Mouse (Mus musculus) heart, embryonic 12.5 days (tissue): ENCODE data around the gene Det1. TPM values are rescaled to one million over a fixed set of nuclear protein-coding genes. Genes with fewer than 3 reads are reported as not detected.
A peak's percentile ranks its signal among the peaks of the same experiment; 100 is the strongest.

ENCODE experiments used
- ATAC-seq: fragments of 200-750 bp; cut with Nextera tagmentation; 2 replicates; pipeline ENCODE4 v1.8.0; 2017; ENCODE audit warnings: moderate TSS enrichment, moderate library complexity; ENCODE audit not compliant: insufficient number of reproducible peaks, low FRiP score
- H3K27ac ChIP-seq: fragments of 300-500 bp; sonication (generic); 2 replicates; pipeline ENCODE4 v1.5.1; 2016; ENCODE audit warnings: mild to moderate bottlenecking, moderate library complexity; ENCODE audit not compliant: poor library complexity, severe bottlenecking
- H3K27me3 ChIP-seq: fragments of 300-500 bp; sonication (generic); replicated peaks from 2 replicates; pipeline ENCODE4 v1.6.1; 2016; ENCODE audit warnings: mild to moderate bottlenecking, moderate library complexity
- H3K36me3 ChIP-seq: fragments of 300-500 bp; sonication (generic); 2 replicates; pipeline ENCODE4 v1.6.1; 2016; ENCODE audit warnings: mild to moderate bottlenecking, moderate library complexity
- H3K4me1 ChIP-seq: fragments of 300-500 bp; sonication (generic); replicated peaks from 2 replicates; pipeline ENCODE4 v1.6.1; 2016; ENCODE audit warnings: mild to moderate bottlenecking
- H3K4me2 ChIP-seq: fragments of 300-500 bp; sonication (generic); 2 replicates; pipeline ENCODE4 v1.6.1; 2016; ENCODE audit warnings: mild to moderate bottlenecking, moderate library complexity
- H3K4me3 ChIP-seq: fragments of 300-500 bp; sonication (generic); 2 replicates; pipeline ENCODE4 v1.5.1; 2016; ENCODE audit warnings: mild to moderate bottlenecking
- H3K9ac ChIP-seq: fragments of 300-500 bp; sonication (generic); 2 replicates; pipeline ENCODE4 v1.6.1; 2016; ENCODE audit warnings: mild to moderate bottlenecking, moderate library complexity
- H3K9me3 ChIP-seq: fragments of 300-500 bp; sonication (generic); replicated peaks from 2 replicates; pipeline ENCODE4 v1.6.1; 2016; ENCODE audit warnings: mild to moderate bottlenecking, moderate library complexity
- WGBS: fragments of 180-500 bp; shearing (Covaris S2); methylation state at CpG from one replicate; pipeline ENCODE4 v1.1.7; 2016; 5-methylcytosine and 5-hydroxymethylcytosine counted together
- polyA plus RNA-seq: library from polyadenylated mRNA; unstranded; fragments of >200 nt; fragmentation: Nextera tagmentation; extraction: Ambion mirVana; gene quantifications from 2 replicates; pipeline ENCODE4 v1.2.1, GENCODE M21; 2016

The Det1 gene
- polyA plus RNA-seq, 1 experiment from 2014 or later: 11.6 TPM

- 68% methylated on average over 3 of the region's 3 CpGs for WGBS
- Histone ChIP-seq H3K27me3 (peaks cover 16% of the 10 kb centered on the region; the same call in 1 of the 2 replicates), H3K4me1 (0 out of 2 replicates have a peak, but pooled peaks cover 4% of the 10 kb centered on the region), H3K4me2 (no peak overlapping the region), H3K27ac (no peak overlapping the region), H3K36me3 (no peaks in the 10 kb centered on the region), H3K9ac (no peak overlapping the region), H3K4me3 (no peak overlapping the region), H3K9me3 (no peaks in the 10 kb centered on the region)
- no peak for ATAC-seq
These were observed 43.2 kb downstream of the Det1 start for GRCm38 (mm10) chr7:78803841-78804240.

DNA sequence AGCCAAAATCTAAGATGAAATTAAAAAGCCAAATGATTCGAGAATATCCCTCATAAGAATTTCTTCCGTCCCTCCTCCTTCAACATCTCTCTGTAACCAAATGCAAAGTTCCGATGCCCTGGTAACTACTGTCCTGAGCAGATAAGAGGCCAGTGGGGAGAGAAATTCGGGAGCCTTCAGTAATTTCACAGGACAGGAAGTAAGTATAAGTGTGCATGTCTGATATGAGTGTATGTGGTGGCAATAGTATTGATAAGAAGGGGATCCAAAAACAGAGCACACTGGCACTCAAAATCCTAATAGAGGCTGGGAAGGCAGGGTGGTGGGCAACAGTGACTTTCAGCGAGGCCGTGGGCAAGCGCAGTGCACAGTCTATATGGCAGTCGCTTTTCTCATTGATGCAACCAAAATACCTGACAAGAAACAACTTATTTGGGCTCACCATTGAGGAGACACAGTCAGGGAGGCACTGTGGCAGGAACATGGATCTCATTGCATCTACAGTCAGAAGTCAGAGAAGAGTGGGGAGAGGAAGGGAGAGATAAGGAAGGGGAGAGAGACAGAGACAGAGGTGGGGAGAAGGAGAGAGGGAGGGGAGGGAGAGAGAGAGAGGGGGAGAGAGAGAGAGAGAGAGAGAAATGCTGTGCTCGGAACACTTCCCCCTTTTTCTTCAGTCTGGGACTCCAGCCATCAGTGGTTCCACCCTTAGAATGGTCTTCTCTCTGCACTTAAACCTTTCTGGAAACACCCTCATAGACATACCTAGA is 47.1 kb downstream of the Det1 start:
- WGBS: 61% methylated on average over 9 of the region's 9 CpGs
- Histone ChIP-seq H3K36me3 (no peaks in the 10 kb centered on the region), H3K9ac (no peak overlapping the region), H3K27me3 (peaks cover 28% of the 10 kb centered on the region), H3K4me2 (no peak overlapping the region), H3K27ac (no peak overlapping the region), H3K4me1 (peaks cover 12% of the 10 kb centered on the region), H3K4me3 (no peak overlapping the region), H3K9me3 (no peaks in the 10 kb centered on the region)
- ATAC-seq: no peak

DNA sequence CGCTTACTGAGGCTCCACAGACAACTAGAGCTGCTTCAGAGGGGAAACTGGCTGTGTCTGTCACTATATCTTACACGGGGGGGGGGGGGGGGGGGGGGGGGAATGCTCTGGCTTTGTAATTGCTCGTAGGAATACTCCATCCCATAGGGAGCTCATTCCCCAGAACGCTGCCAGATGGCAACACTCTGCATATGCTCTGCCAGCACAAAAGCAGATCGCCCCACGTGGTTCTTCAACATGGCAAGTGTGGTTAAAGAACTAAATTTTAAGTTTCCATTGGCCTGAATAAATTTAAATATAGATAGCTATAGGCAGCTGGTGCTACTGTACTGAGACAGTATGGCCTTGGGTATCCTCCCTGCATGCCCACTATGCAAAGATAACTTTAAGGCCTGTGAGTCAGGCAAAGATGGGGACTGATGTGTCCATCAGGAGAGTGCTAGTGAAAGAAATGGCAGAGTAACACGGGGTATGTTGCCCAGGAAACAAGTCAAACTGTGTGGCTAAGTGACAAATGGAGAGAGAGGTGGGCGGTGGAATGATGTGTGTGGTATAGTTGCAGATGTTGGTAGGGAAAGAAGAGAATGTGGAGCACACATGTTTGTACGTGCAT is 49.1 kb downstream of the Det1 start:
- WGBS: 67% methylated on average over 8 of the region's 9 CpGs
- Histone ChIP-seq H3K9ac (no peak overlapping the region), H3K4me3 (no peak overlapping the region), H3K4me2 (no peak overlapping the region), H3K27me3 (peaks cover 28% of the 10 kb centered on the region), H3K4me1 (peaks cover 22% of the 10 kb centered on the region), H3K27ac (no peak overlapping the region), H3K36me3 (peaks cover 2% of the 10 kb centered on the region), H3K9me3 (no peaks in the 10 kb centered on the region)
- ATAC-seq: no peak

DNA sequence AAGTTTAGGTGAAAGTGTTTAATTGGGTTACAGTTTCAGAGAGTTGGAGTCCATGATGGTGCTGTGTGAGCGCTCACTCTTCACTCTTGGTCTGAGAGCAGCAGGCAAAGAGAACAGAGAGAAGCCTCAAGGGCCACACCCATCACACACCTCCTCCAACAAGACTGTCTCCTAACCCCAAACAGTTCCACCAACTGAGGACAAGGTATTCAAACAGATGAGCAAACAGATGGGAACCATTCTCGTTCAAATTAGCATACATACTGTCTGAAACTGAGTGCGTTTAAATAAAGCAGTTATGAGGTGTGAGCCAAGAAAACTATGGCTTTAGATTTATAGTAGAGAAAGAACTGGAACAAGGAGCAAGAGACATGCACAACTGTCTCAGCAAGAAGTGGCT is 50.4 kb downstream of the Det1 start:
- no peak overlapping the region for H3K27ac ChIP-seq
- H3K4me1 ChIP-seq: peaks cover 22% of the 10 kb centered on the region
- peaks cover 13% of the 10 kb centered on the region for H3K36me3 ChIP-seq
- ATAC-seq: no peak
- WGBS: 83% methylated on average over 3 of the region's 3 CpGs
- no peak overlapping the region for H3K4me2 ChIP-seq
- no peaks in the 10 kb centered on the region for H3K9me3 ChIP-seq
- peaks cover 28% of the 10 kb centered on the region for H3K27me3 ChIP-seq
- H3K4me3 ChIP-seq: no peak overlapping the region
- H3K9ac ChIP-seq: no peak overlapping the region

GRCm38 (mm10) chr7:78794571-78795092 is 52.4 kb downstream of the Det1 start:
- no peak overlapping the region for H3K9ac ChIP-seq
- no peak overlapping the region for H3K4me3 ChIP-seq
- H3K9me3 ChIP-seq: no peaks in the 10 kb centered on the region
- H3K4me1 ChIP-seq: peaks cover 18% of the 10 kb centered on the region
- no peak overlapping the region for H3K4me2 ChIP-seq
- H3K27ac ChIP-seq: peak overlapping the region; percentile 19; the same call in 1 of the 2 replicates
- peaks cover 26% of the 10 kb centered on the region for H3K36me3 ChIP-seq
- peaks cover 14% of the 10 kb centered on the region for H3K27me3 ChIP-seq
- peak; percentile 43 for ATAC-seq
- 43% methylated on average over 6 of the region's 6 CpGs for WGBS

GRCm38 (mm10) chr7:78793895-78794570 is 53.0 kb downstream of the Det1 start:
- Histone ChIP-seq H3K27me3 (peaks cover 14% of the 10 kb centered on the region), H3K27ac (peak overlapping the region; percentile 19; the same call in 1 of the 2 replicates), H3K4me2 (no peak overlapping the region), H3K4me3 (no peak overlapping the region), H3K9ac (no peak overlapping the region), H3K36me3 (peaks cover 32% of the 10 kb centered on the region), H3K4me1 (peaks cover 18% of the 10 kb centered on the region), H3K9me3 (no peaks in the 10 kb centered on the region)
- 76% methylated on average over 13 of the region's 13 CpGs for WGBS
- no peak for ATAC-seq

- no peak overlapping the region for H3K4me2 ChIP-seq
- no peak overlapping the region for H3K4me3 ChIP-seq
- 84% methylated on average over 15 of the region's 15 CpGs for WGBS
- no peak overlapping the region for H3K27ac ChIP-seq
- H3K9me3 ChIP-seq: no peaks in the 10 kb centered on the region
- no peaks in the 10 kb centered on the region for H3K27me3 ChIP-seq
- peaks cover 38% of the 10 kb centered on the region for H3K36me3 ChIP-seq
- no peak for ATAC-seq
- no peak overlapping the region for H3K9ac ChIP-seq
- H3K4me1 ChIP-seq: peaks cover 18% of the 10 kb centered on the region
These were observed 55.5 kb downstream of the Det1 start for GRCm38 (mm10) chr7:78791359-78792222.

DNA sequence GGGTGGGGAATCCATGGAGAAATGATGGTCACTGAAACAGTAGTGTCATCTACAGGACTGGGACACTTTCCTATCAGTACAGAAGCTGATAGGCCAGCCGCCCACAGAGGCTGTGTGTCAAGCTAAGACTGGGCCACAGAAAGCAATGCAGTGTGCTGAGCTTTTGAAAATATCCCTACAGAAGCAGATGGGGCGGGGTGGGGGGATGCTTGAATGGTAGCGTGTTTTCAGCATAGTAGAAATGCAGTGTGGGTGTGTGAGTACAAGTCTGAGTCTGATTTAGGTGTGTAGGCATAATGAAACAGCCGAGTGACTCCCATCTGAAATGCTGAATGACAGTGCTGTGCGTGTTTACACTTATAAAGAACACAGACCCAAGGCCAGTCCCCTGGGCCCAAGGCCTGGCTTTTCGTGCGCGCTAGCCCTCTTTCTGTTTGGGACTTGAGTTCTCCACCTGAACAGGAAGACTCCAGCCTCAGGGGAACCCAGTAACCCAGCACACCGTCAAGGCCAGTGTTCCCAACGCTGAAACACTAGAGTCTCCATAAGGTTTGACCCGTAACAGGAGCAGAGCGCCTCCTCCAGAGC is 59.2 kb downstream of the Det1 start:
- peaks cover 5% of the 10 kb centered on the region for H3K4me1 ChIP-seq
- H3K27me3 ChIP-seq: no peaks in the 10 kb centered on the region
- peaks cover 50% of the 10 kb centered on the region for H3K36me3 ChIP-seq
- H3K27ac ChIP-seq: no peak overlapping the region
- WGBS: 81% methylated on average over 12 of the region's 12 CpGs
- no peak for ATAC-seq
- H3K4me2 ChIP-seq: no peak overlapping the region
- no peak overlapping the region for H3K4me3 ChIP-seq
- no peaks in the 10 kb centered on the region for H3K9me3 ChIP-seq
- H3K9ac ChIP-seq: no peak overlapping the region

GRCm38 (mm10) chr7:78785906-78786305 is 61.2 kb downstream of the Det1 start:
- H3K4me2 ChIP-seq: no peak overlapping the region
- no peaks in the 10 kb centered on the region for H3K9me3 ChIP-seq
- no peak for ATAC-seq
- H3K4me3 ChIP-seq: no peak overlapping the region
- H3K36me3 ChIP-seq: peaks cover 38% of the 10 kb centered on the region
- 67% methylated on average over 5 of the region's 5 CpGs for WGBS
- no peak overlapping the region for H3K9ac ChIP-seq
- H3K27ac ChIP-seq: no peak overlapping the region
- H3K4me1 ChIP-seq: peaks cover 10% of the 10 kb centered on the region
- H3K27me3 ChIP-seq: no peaks in the 10 kb centered on the region
